Mouse (Mus musculus) kidney, adult 8-10 months (tissue): ENCODE data around the gene Olfr503.
"Not testable (repeated sequence)": the region's sequence is repeated elsewhere in the genome, so short reads cannot be mapped to it uniquely, and the experiment has no call there.

Source experiments
- DNase-seq, 2 experiments: peaks; one replicate each; pipeline ENCODE4 v3.0.0; 2022

The Olfr503 gene

DNA sequence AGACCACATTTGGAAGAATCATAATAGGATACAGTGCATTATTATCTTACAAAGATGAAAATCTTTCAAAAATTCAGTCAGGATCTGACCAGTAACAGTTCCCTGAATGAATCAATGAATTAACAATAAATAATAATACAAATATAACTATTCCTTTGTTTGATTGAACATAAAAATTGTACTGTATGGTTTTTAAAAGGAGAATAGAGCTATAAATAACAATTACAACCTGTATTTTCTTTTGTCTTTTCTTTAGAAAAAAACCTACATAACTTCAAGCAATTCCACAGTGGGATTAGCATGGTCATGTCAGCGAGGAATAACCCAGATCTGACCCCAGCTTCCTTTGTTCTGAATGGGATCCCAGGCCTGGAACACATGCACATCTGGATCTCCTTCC lies at the start of gene Olfr503:
Gene Olfr503 (plus strand): TSS at position 301 of the 400 bp plus-strand sequence.
- DNase-seq = not testable (repeated sequence)

DNA sequence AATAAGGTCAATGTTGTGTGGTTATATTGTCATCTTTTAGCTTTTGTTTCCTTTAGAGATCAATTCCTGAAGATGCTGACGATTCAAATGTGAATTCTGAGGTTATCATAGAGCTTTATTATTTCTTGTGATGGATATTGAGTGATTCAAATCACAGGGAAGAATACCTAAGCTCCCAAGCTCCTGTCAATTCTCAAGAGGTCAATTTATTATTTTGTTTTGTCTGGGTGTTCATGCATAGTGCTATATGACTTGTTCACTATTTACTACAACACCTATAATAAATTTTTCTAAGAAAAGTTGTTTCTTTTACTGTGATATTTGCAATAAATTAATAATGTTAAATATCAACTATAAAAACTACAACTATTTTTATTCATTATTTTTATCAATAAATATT lies 19.4 kb upstream of the Olfr503 start, which contains the start of gene Olfr502:
Gene Olfr502 (minus strand): TSS at position 101 of the 400 bp plus-strand sequence.
- no peak for DNase-seq

DNA sequence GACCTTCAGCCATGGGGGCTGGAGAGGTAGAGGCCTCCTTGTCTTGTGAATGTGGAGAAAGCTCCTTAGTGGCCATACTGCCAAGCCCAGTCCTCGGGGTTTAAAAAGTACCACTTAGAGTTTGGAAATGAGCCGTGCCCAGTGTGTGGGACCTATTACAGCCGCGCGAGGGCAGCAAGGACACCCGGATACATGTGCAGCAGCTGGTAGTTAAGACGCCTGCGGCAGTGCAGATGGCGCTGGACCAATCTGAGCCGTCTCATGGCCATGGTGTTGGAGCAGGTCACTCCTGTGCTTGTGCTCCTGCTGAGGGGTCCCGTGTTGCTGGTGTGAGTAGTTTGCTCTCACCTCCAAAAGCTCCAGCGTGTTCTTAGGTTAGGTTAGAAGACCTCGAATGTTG lies 1.9 kb upstream of the Olfr503 start:
- no peak for DNase-seq

DNA sequence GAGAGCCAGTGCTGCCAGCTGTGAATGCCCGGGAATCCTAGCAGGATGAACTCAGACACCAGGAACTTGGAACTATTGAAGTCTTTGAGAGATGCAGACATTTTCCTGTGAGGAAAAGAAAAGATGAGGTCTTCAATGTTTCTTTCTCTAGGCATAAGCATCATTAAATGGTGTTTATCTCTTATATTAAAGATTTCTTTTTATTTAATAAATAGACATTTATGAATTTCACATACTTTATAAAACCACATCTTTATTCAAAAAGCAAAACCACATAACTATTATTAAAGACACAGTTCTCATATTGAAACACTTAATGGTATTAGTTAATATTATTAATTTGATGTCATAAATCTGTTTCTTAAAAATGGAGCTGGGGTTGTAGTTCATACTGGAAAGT lies 21.4 kb downstream of the Olfr503 start, which contains the start of gene Olfr504:
Gene Olfr504 (minus strand): TSS at position 101 of the 400 bp plus-strand sequence.
- no peak for DNase-seq

DNA sequence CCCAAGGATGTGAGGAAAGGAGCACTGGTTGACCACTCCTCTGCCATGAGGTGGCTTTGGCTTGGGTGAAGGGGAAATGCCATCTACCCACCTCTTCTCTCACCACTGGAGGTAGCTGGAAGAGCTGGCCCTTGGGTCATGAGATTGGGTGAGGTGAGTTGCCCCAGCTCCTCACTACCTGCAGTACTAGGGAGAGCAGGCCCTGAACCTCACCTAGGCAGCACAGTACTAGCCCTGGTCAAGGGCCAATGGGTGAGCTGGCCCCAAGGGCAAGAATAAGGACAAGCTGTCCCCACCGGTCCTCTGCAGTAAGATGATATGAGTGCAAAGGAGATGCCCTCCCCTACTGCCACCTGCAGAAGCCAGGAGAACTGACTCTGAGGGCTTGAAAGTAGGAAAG lies 45.5 kb downstream of the Olfr503 start:
- no peak for DNase-seq
